Mouse (Mus musculus) limb, embryonic 15.5 days (tissue): Measurements from ENCODE around the gene Nxt1. TPM values are rescaled to one million over a fixed set of nuclear protein-coding genes. Genes with fewer than 3 reads are reported as not detected.

Experiments used
- ATAC-seq: fragments of 200-750 bp; cut with Nextera tagmentation; 2 replicates; pipeline ENCODE4 v1.8.0; 2017; ENCODE audit warnings: low read depth, moderate TSS enrichment; ENCODE audit not compliant: insufficient number of reproducible peaks, low FRiP score, low TSS enrichment
- H3K27ac ChIP-seq: fragments of 300-500 bp; sonication (generic); 2 replicates; pipeline ENCODE4 v1.5.1; 2015; ENCODE audit warnings: moderate library complexity, mild to moderate bottlenecking, inconsistent platforms
- H3K27me3 ChIP-seq: fragments of 300-500 bp; sonication (generic); 2 replicates; pipeline ENCODE4 v1.6.1; 2015; ENCODE audit warnings: inconsistent platforms
- H3K36me3 ChIP-seq: fragments of 300-500 bp; sonication (generic); 2 replicates; pipeline ENCODE4 v1.6.1; 2015; ENCODE audit warnings: inconsistent platforms
- H3K4me1 ChIP-seq: fragments of 300-500 bp; sonication (generic); 2 replicates; pipeline ENCODE4 v1.6.1; 2015; ENCODE audit warnings: inconsistent platforms
- H3K4me2 ChIP-seq: fragments of 300-500 bp; sonication (generic); 2 replicates; pipeline ENCODE4 v1.6.1; 2015; ENCODE audit warnings: mild to moderate bottlenecking, inconsistent platforms
- H3K4me3 ChIP-seq: fragments of 300-500 bp; sonication (generic); 2 replicates; pipeline ENCODE4 v1.5.1; 2015; ENCODE audit warnings: mild to moderate bottlenecking, inconsistent platforms
- H3K9ac ChIP-seq: fragments of 300-500 bp; sonication (generic); 2 replicates; pipeline ENCODE4 v1.6.1; 2015; ENCODE audit warnings: inconsistent platforms
- H3K9me3 ChIP-seq: fragments of 300-500 bp; sonication (generic); 2 replicates; pipeline ENCODE4 v1.6.1; 2016; ENCODE audit warnings: inconsistent platforms
- WGBS: fragments of 180-500 bp; shearing (Covaris S2); methylation state at CpG from one replicate; pipeline ENCODE4 v1.1.7; 2015; 5-methylcytosine and 5-hydroxymethylcytosine counted together
- polyA plus RNA-seq: library from polyadenylated mRNA; unstranded; fragments of >200 nt; fragmentation: Nextera tagmentation; extraction: Ambion mirVana; gene quantifications from 2 replicates; pipeline ENCODE4 v1.2.1, GENCODE M21; 2015

The Nxt1 gene
- polyA plus RNA-seq, 1 experiment from 2014 or later = 78.0 TPM

DNA sequence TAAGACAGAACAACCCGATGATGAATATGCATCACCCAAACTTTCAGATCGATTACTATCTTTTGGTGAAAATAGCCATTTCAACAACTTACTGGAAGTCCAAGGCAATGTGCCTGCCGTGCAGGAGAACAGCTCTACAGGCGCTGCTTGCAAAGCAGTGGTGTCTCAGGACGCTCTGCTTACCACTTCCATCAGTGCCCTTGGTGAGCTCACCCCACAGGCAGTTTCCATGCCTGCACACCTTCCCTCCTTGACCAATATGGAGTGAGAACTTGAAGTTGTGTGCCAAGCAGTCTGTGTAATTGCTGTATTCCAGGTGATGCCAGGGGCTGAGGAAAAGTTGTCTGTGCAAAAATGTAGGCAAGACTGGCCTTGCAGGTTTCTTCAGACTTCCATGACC is 18.4 kb downstream of the Nxt1 start:
- H3K9me3 ChIP-seq = no peaks in the 10 kb centered on the region
- H3K4me1 ChIP-seq = no peaks in the 10 kb centered on the region
- ATAC-seq = no peak
- H3K4me3 ChIP-seq = no peak overlapping the region
- 96% methylated on average over 5 of the region's 5 CpGs for WGBS
- H3K4me2 ChIP-seq = no peak overlapping the region
- H3K36me3 ChIP-seq = peaks cover 65% of the 10 kb centered on the region
- H3K27me3 ChIP-seq = no peaks in the 10 kb centered on the region
- no peak overlapping the region for H3K27ac ChIP-seq
- H3K9ac ChIP-seq = no peak overlapping the region

- no peak for ATAC-seq
- H3K27ac ChIP-seq = no peak overlapping the region
- H3K4me3 ChIP-seq = no peak overlapping the region
- no peak overlapping the region for H3K9ac ChIP-seq
- no peaks in the 10 kb centered on the region for H3K27me3 ChIP-seq
- WGBS = 41% methylated on average over 5 of the region's 5 CpGs
- H3K9me3 ChIP-seq = no peaks in the 10 kb centered on the region
- H3K4me1 ChIP-seq = no peaks in the 10 kb centered on the region
- H3K4me2 ChIP-seq = no peak overlapping the region
- peaks cover 50% of the 10 kb centered on the region for H3K36me3 ChIP-seq
Observed at GRCm38 (mm10) chr2:148698571-148698970, 26.2 kb downstream of the Nxt1 start.

- Histone ChIP-seq H3K4me2 (no peak overlapping the region), H3K4me3 (no peak overlapping the region), H3K9ac (no peak overlapping the region), H3K27me3 (no peaks in the 10 kb centered on the region), H3K36me3 (peaks cover 26% of the 10 kb centered on the region; the same call in 1 of the 2 replicates), H3K9me3 (no peaks in the 10 kb centered on the region), H3K27ac (no peak overlapping the region), H3K4me1 (no peaks in the 10 kb centered on the region)
- no peak for ATAC-seq
- 80% methylated on average over 15 of the region's 15 CpGs for WGBS
Observed at GRCm38 (mm10) chr2:148706409-148707201, 34.2 kb downstream of the Nxt1 start.

DNA sequence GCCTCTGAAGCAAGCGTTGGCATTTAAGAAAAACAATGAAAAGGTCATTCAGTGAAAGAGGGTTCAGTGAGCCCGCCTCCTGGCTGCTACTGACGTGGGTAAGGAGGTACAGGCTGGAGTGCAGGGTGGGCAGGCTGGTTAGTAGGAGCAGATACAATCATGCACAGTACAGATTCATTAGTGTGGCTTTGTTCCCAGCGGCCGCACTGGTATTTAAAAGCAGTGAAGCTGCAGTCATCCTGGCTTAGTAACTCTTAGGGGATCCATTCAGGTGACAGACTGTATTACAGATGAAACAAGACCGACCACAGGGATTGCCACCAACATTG is 34.8 kb downstream of the Nxt1 start:
- no peak for ATAC-seq
- H3K9ac ChIP-seq = no peak overlapping the region

DNA sequence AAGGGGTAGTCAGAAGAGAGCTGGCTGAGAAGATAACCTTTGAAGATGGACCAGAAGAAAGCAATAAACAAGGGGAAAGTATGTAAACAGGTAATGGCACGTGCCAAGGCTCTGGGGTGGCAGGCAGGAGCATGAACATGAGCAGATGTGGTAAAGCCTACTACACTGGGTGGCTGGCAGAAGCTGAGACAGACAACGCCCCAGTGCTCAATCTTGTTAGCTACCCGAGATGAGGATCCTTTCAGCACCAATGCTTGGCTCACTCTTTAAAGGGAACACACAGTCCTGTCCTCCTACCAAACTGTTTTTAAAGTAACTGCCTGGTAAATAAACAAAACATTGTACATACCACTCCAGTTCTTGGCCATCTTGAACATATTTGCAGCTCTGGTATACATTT is 39.9 kb downstream of the Nxt1 start:
- no peaks in the 10 kb centered on the region for H3K9me3 ChIP-seq
- 66% methylated on average over 3 of the region's 3 CpGs for WGBS
- no peak overlapping the region for H3K9ac ChIP-seq
- no peak for ATAC-seq
- no peak overlapping the region for H3K4me3 ChIP-seq
- H3K4me1 ChIP-seq = no peaks in the 10 kb centered on the region
- H3K4me2 ChIP-seq = no peak overlapping the region
- peaks cover 15% of the 10 kb centered on the region; the same call in 1 of the 2 replicates for H3K36me3 ChIP-seq
- no peaks in the 10 kb centered on the region for H3K27me3 ChIP-seq
- H3K27ac ChIP-seq = no peak overlapping the region

More for the DNA sequence above, 34.8 kb downstream of the Nxt1 start:
- Histone ChIP-seq H3K4me1 (no peaks in the 10 kb centered on the region), H3K4me2 (no peak overlapping the region), H3K4me3 (no peak overlapping the region), H3K9me3 (no peaks in the 10 kb centered on the region), H3K36me3 (peaks cover 31% of the 10 kb centered on the region; the same call in 1 of the 2 replicates), H3K27me3 (no peaks in the 10 kb centered on the region), H3K27ac (no peak overlapping the region)
- WGBS = 88% methylated on average over 6 of the region's 6 CpGs

DNA sequence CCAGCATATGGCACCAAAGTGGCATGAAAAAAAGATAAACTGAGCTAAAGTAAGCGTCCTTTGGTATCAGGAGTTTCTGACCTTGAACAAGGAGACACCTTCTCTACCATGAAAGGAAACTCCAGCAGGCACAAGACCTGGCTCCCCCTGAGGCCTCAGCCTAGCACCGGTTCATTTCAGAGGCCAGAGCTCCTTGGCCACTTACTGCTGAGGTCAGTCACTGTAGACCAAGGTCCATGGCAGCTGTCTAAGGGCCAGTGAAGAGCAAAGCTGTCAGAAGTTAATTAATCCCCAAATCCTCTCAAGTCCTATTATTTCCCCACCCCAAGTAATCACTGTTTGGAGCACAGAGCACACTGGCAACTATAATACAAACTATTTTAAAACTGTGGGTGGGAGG is 44.7 kb downstream of the Nxt1 start:
- ATAC-seq = no peak
- Histone ChIP-seq H3K36me3 (0 out of 2 replicates have a peak, but pooled peaks cover 4% of the 10 kb centered on the region), H3K27ac (no peak overlapping the region), H3K9ac (no peak overlapping the region), H3K27me3 (no peaks in the 10 kb centered on the region), H3K4me1 (no peaks in the 10 kb centered on the region), H3K9me3 (no peaks in the 10 kb centered on the region), H3K4me3 (no peak overlapping the region), H3K4me2 (no peak overlapping the region)
- WGBS = 85% methylated on average over 2 of the region's 2 CpGs

GRCm38 (mm10) chr2:148719271-148719995 is 47.0 kb downstream of the Nxt1 start:
- Histone ChIP-seq H3K27me3 (no peaks in the 10 kb centered on the region), H3K27ac (no peak overlapping the region), H3K36me3 (no peaks in the 10 kb centered on the region), H3K4me1 (no peaks in the 10 kb centered on the region), H3K9ac (no peak overlapping the region), H3K4me3 (no peak overlapping the region), H3K9me3 (no peaks in the 10 kb centered on the region), H3K4me2 (no peak overlapping the region)
- 60% methylated on average over 2 of the region's 2 CpGs for WGBS
- ATAC-seq = no peak

Other genes with a start within 250 kb of the Nxt1 start
- 12.1 and 12.7 TPM in 2 replicates for gene Cd93, start 229.0 kb upstream of the Nxt1 start, polyA plus RNA-seq
- 20.1 and 20.7 TPM in 2 replicates for gene Gzf1, start 8.4 kb downstream of the Nxt1 start, polyA plus RNA-seq
- gene Napb, start 59.9 kb downstream of the Nxt1 start, polyA plus RNA-seq = 3.3 and 4.2 TPM in 2 replicates
- not detected in 2 replicates for gene Cstl1, start 77.8 kb downstream of the Nxt1 start, polyA plus RNA-seq
- not detected in 2 replicates for gene Cst11, start 98.9 kb downstream of the Nxt1 start, polyA plus RNA-seq
- 0.31 and 0.70 TPM in 2 replicates for gene 8030411F24Rik, start 109.4 kb downstream of the Nxt1 start, polyA plus RNA-seq
- gene Cst12, start 116.8 kb downstream of the Nxt1 start, polyA plus RNA-seq = not detected in 2 replicates
- gene Cst8, start 126.2 kb downstream of the Nxt1 start, polyA plus RNA-seq = not detected in 2 replicates
- not detected in 2 replicates for gene Cst13, start 147.5 kb downstream of the Nxt1 start, polyA plus RNA-seq
- gene Cst9, start 162.5 kb downstream of the Nxt1 start, polyA plus RNA-seq = not detected in 2 replicates
- gene 9230104L09Rik, start 192.4 kb downstream of the Nxt1 start, polyA plus RNA-seq = not detected in 2 replicates
- 548 and 588 TPM in 2 replicates for gene Cst3, start 203.1 kb downstream of the Nxt1 start, polyA plus RNA-seq